Mouse (Mus musculus) T-cell, adult 2 months (primary cell): ENCODE results near the gene Enox2.
"Not testable (repeated sequence)": the region's sequence is repeated elsewhere in the genome, so short reads cannot be mapped to it uniquely, and the experiment has no call there.

Source experiments
- DNase-seq: peaks from one replicate; pipeline ENCODE4 v3.0.0; 2022; ENCODE audit warnings: low spot score

The Enox2 gene

GRCm38 (mm10) chrX:49287700-49288563 is at the start of gene Enox2:
TSS of gene Enox2 (minus strand) at chrX:49288259.
- DNase-seq: peak; percentile 77

GRCm38 (mm10) chrX:49309496-49309895 is 21.4 kb upstream of the Enox2 start:
- peak; percentile 1 for DNase-seq

- peak; percentile 8 for DNase-seq
Measured at GRCm38 (mm10) chrX:49306659-49307058, 18.6 kb upstream of the Enox2 start.

GRCm38 (mm10) chrX:49279918-49280586 is 8.0 kb downstream of the Enox2 start:
- no peak for DNase-seq

- DNase-seq: no peak
Measured at GRCm38 (mm10) chrX:49273487-49274042, 14.5 kb downstream of the Enox2 start.

- no peak for DNase-seq
Measured at GRCm38 (mm10) chrX:49250816-49251215, 37.2 kb downstream of the Enox2 start.

GRCm38 (mm10) chrX:49225792-49226426 is 62.1 kb downstream of the Enox2 start:
- no peak for DNase-seq

- DNase-seq: no peak
Measured at GRCm38 (mm10) chrX:49216422-49216821, 71.6 kb downstream of the Enox2 start.

- no peak for DNase-seq
Measured at GRCm38 (mm10) chrX:49196386-49196785, 91.7 kb downstream of the Enox2 start.

- DNase-seq: no peak
Measured at GRCm38 (mm10) chrX:49181136-49181535, 106.9 kb downstream of the Enox2 start.

GRCm38 (mm10) chrX:49178670-49179069 is 109.4 kb downstream of the Enox2 start:
- no peak for DNase-seq

GRCm38 (mm10) chrX:49154280-49154679 is 133.8 kb downstream of the Enox2 start:
- DNase-seq: no peak

GRCm38 (mm10) chrX:49124774-49125429 is 163.2 kb downstream of the Enox2 start:
- no peak for DNase-seq

- DNase-seq: no peak
Measured at GRCm38 (mm10) chrX:49116465-49116864, 171.6 kb downstream of the Enox2 start.

GRCm38 (mm10) chrX:49112412-49112811 is 175.6 kb downstream of the Enox2 start:
- no peak for DNase-seq

GRCm38 (mm10) chrX:49100542-49100941 is 187.5 kb downstream of the Enox2 start:
- not testable (repeated sequence) for DNase-seq

GRCm38 (mm10) chrX:49096249-49096648 is 191.8 kb downstream of the Enox2 start:
- no peak for DNase-seq

GRCm38 (mm10) chrX:49075055-49075454 is 213.0 kb downstream of the Enox2 start:
- no peak for DNase-seq

GRCm38 (mm10) chrX:49073563-49073962 is 214.5 kb downstream of the Enox2 start:
- DNase-seq: no peak

- no peak for DNase-seq
Measured at GRCm38 (mm10) chrX:49045118-49045517, 242.9 kb downstream of the Enox2 start.

- no peak for DNase-seq
Measured at GRCm38 (mm10) chrX:49009746-49010145, 278.3 kb downstream of the Enox2 start.

GRCm38 (mm10) chrX:49005655-49006054 is 282.4 kb downstream of the Enox2 start:
- no peak for DNase-seq
